Mouse (Mus musculus) stomach, embryonic 16.5 days (tissue): ENCODE data around the gene Cbfa2t3. TPM values are rescaled to one million over a fixed set of nuclear protein-coding genes. Genes with fewer than 3 reads are reported as not detected.
A peak's percentile ranks its signal among the peaks of the same experiment; 100 is the strongest.

Experiments used
- ATAC-seq: fragments of 200-750 bp; cut with Nextera tagmentation; 2 replicates; pipeline ENCODE4 v1.8.0; 2017; ENCODE audit warnings: moderate number of reproducible peaks, moderate TSS enrichment; ENCODE audit not compliant: insufficient read depth, low FRiP score
- H3K27ac ChIP-seq: fragments of 300-500 bp; sonication (generic); 2 replicates; pipeline ENCODE4 v1.5.1; 2014; ENCODE audit warnings: low read length
- H3K27me3 ChIP-seq: fragments of 300-500 bp; sonication (generic); 2 replicates; pipeline ENCODE4 v1.6.1; 2014; ENCODE audit warnings: low read length, control low read depth, mixed read lengths; ENCODE audit not compliant: control insufficient read depth, insufficient read depth
- H3K36me3 ChIP-seq: fragments of 300-500 bp; sonication (generic); 2 replicates; pipeline ENCODE4 v1.6.1; 2014; ENCODE audit warnings: low read length; ENCODE audit not compliant: control insufficient read depth, insufficient read depth
- H3K4me1 ChIP-seq: fragments of 300-500 bp; sonication (generic); 2 replicates; pipeline ENCODE4 v1.6.1; 2014; ENCODE audit warnings: low read length, control low read depth, mixed read lengths; ENCODE audit not compliant: control insufficient read depth, insufficient read depth
- H3K4me2 ChIP-seq: fragments of 300-500 bp; sonication (generic); 2 replicates; pipeline ENCODE4 v1.6.1; 2014; ENCODE audit warnings: low read depth, low read length, mixed read lengths
- H3K4me3 ChIP-seq: fragments of 300-500 bp; sonication (generic); replicated peaks from 2 replicates; pipeline ENCODE4 v1.5.1; 2014; ENCODE audit warnings: mild to moderate bottlenecking, low read length
- H3K9ac ChIP-seq: fragments of 300-500 bp; sonication (generic); 2 replicates; pipeline ENCODE4 v1.6.1; 2014; ENCODE audit warnings: low read length
- H3K9me3 ChIP-seq: fragments of 300-500 bp; sonication (generic); replicated peaks from 2 replicates; pipeline ENCODE4 v1.6.1; 2016; ENCODE audit warnings: low read length, control low read depth; ENCODE audit not compliant: control insufficient read depth
- WGBS: fragments of 180-500 bp; shearing (Covaris S2); extraction: QIAGEN DNeasy Blood & Tissue Kit; methylation state at CpG from one replicate; pipeline ENCODE4 v1.1.7; 2014; 5-methylcytosine and 5-hydroxymethylcytosine counted together
- polyA plus RNA-seq: library from polyadenylated mRNA; unstranded; fragments of >200 nt; fragmentation: Nextera tagmentation; extraction: Ambion mirVana; gene quantifications from 2 replicates; pipeline ENCODE4 v1.2.1, GENCODE M21; 2015

Gene Cbfa2t3
- polyA plus RNA-seq, 1 experiment from 2014 or later: 4.1 TPM

GRCm38 (mm10) chr8:122736623-122737022 lies 37.7 kb upstream of the Cbfa2t3 start:
- 90% methylated on average over 11 of the region's 11 CpGs for WGBS
- Histone ChIP-seq H3K4me2 (no peak overlapping the region), H3K27ac (no peak overlapping the region), H3K36me3 (no peaks in the 10 kb centered on the region), H3K9me3 (no peaks in the 10 kb centered on the region), H3K4me3 (no peak overlapping the region), H3K9ac (no peak overlapping the region), H3K4me1 (no peaks in the 10 kb centered on the region; the same call in 1 of the 2 replicates), H3K27me3 (peaks cover 5% of the 10 kb centered on the region)
- ATAC-seq: no peak

- Histone ChIP-seq H3K27me3 (peaks cover 1% of the 10 kb centered on the region; the same call in 1 of the 2 replicates), H3K27ac (no peak overlapping the region), H3K9me3 (no peaks in the 10 kb centered on the region), H3K9ac (no peak overlapping the region), H3K36me3 (no peaks in the 10 kb centered on the region), H3K4me1 (no peaks in the 10 kb centered on the region; the same call in 1 of the 2 replicates), H3K4me2 (no peak overlapping the region), H3K4me3 (no peak overlapping the region)
- ATAC-seq: peak; percentile 82
- 43% methylated on average over 19 of the region's 19 CpGs for WGBS
Observed at GRCm38 (mm10) chr8:122735542-122736473, 36.9 kb upstream of the Cbfa2t3 start.

- ATAC-seq: no peak
- Histone ChIP-seq H3K4me3 (no peak overlapping the region), H3K27ac (no peak overlapping the region), H3K9me3 (no peaks in the 10 kb centered on the region), H3K4me2 (no peak overlapping the region), H3K9ac (no peak overlapping the region), H3K4me1 (no peaks in the 10 kb centered on the region; the same call in 1 of the 2 replicates), H3K27me3 (no peaks in the 10 kb centered on the region), H3K36me3 (no peaks in the 10 kb centered on the region)
- 63% methylated on average over 3 of the region's 3 CpGs for WGBS
Observed at GRCm38 (mm10) chr8:122735110-122735509, 36.2 kb upstream of the Cbfa2t3 start.

- no peaks in the 10 kb centered on the region for H3K27me3 ChIP-seq
- no peaks in the 10 kb centered on the region for H3K36me3 ChIP-seq
- H3K9me3 ChIP-seq: no peaks in the 10 kb centered on the region
- H3K4me3 ChIP-seq: no peak overlapping the region
- H3K4me1 ChIP-seq: no peaks in the 10 kb centered on the region
- WGBS: 34% methylated on average over 3 of the region's 3 CpGs
- H3K27ac ChIP-seq: no peak overlapping the region
- no peak for ATAC-seq
- H3K9ac ChIP-seq: no peak overlapping the region
- no peak overlapping the region for H3K4me2 ChIP-seq
Observed at GRCm38 (mm10) chr8:122728630-122729029, 29.7 kb upstream of the Cbfa2t3 start.

- H3K4me1 ChIP-seq: no peaks in the 10 kb centered on the region
- H3K4me2 ChIP-seq: no peak overlapping the region
- no peak overlapping the region for H3K27ac ChIP-seq
- no peak for ATAC-seq
- H3K27me3 ChIP-seq: no peaks in the 10 kb centered on the region
- no peaks in the 10 kb centered on the region for H3K9me3 ChIP-seq
- H3K9ac ChIP-seq: no peak overlapping the region
- no peak overlapping the region for H3K4me3 ChIP-seq
- WGBS: 54% methylated on average over 5 of the region's 5 CpGs
- H3K36me3 ChIP-seq: no peaks in the 10 kb centered on the region
Observed at GRCm38 (mm10) chr8:122727412-122727811, 28.5 kb upstream of the Cbfa2t3 start.

GRCm38 (mm10) chr8:122726789-122727188 lies 27.9 kb upstream of the Cbfa2t3 start:
- H3K9me3 ChIP-seq: no peaks in the 10 kb centered on the region
- no peak overlapping the region for H3K4me3 ChIP-seq
- H3K27ac ChIP-seq: no peak overlapping the region
- H3K9ac ChIP-seq: no peak overlapping the region
- ATAC-seq: peak; percentile 57; the same call in 1 of the 2 replicates
- H3K27me3 ChIP-seq: no peaks in the 10 kb centered on the region
- 47% methylated on average over 2 of the region's 2 CpGs for WGBS
- no peak overlapping the region for H3K4me2 ChIP-seq
- no peaks in the 10 kb centered on the region for H3K36me3 ChIP-seq
- H3K4me1 ChIP-seq: no peaks in the 10 kb centered on the region

GRCm38 (mm10) chr8:122725187-122725586 lies 26.3 kb upstream of the Cbfa2t3 start:
- Histone ChIP-seq H3K9ac (no peak overlapping the region), H3K27ac (no peak overlapping the region), H3K36me3 (no peaks in the 10 kb centered on the region), H3K4me1 (no peaks in the 10 kb centered on the region), H3K9me3 (no peaks in the 10 kb centered on the region), H3K4me3 (no peak overlapping the region), H3K27me3 (peaks cover 5% of the 10 kb centered on the region; the same call in 1 of the 2 replicates), H3K4me2 (no peak overlapping the region)
- ATAC-seq: no peak
- 90% methylated on average over 6 of the region's 6 CpGs for WGBS

GRCm38 (mm10) chr8:122720811-122721640 lies 22.1 kb upstream of the Cbfa2t3 start:
- H3K9me3 ChIP-seq: no peaks in the 10 kb centered on the region
- no peak overlapping the region for H3K4me3 ChIP-seq
- H3K36me3 ChIP-seq: no peaks in the 10 kb centered on the region
- H3K4me1 ChIP-seq: no peaks in the 10 kb centered on the region
- H3K4me2 ChIP-seq: peak overlapping the region; percentile 36; the same call in 1 of the 2 replicates
- no peak overlapping the region for H3K9ac ChIP-seq
- H3K27ac ChIP-seq: no peak overlapping the region
- no peak for ATAC-seq
- peaks cover 5% of the 10 kb centered on the region; the same call in 1 of the 2 replicates for H3K27me3 ChIP-seq
- 54% methylated on average over 14 of the region's 14 CpGs for WGBS
